Mouse (Mus musculus): ENCODE measurements around the gene Khsrp.

- TF ChIP-seq CTCF (IDR thresholded peaks at IDR 0.05; ENCODE audit: control insufficient read depth, insufficient read depth, insufficient read length) (no peak), CEBPB (IDR thresholded peaks at IDR 0.05; ENCODE audit: low read depth) (no peak), USF1 (IDR thresholded peaks at IDR 0.05; ENCODE audit: low read depth) (no peak), MYOG (IDR thresholded peaks at IDR 0.05; ENCODE audit: control insufficient read depth, extremely low read depth, insufficient read length) (no peak), MAX (IDR thresholded peaks at IDR 0.05) (no peak)
Observed at GRCm38 (mm10) chr17:57032854-57033253, 1.5 kb upstream of the Khsrp start.

Data from C2C12 (cell line).